Comparison of ENCODE assay signal across 8 mouse cellular contexts in the genomic region with DNA sequence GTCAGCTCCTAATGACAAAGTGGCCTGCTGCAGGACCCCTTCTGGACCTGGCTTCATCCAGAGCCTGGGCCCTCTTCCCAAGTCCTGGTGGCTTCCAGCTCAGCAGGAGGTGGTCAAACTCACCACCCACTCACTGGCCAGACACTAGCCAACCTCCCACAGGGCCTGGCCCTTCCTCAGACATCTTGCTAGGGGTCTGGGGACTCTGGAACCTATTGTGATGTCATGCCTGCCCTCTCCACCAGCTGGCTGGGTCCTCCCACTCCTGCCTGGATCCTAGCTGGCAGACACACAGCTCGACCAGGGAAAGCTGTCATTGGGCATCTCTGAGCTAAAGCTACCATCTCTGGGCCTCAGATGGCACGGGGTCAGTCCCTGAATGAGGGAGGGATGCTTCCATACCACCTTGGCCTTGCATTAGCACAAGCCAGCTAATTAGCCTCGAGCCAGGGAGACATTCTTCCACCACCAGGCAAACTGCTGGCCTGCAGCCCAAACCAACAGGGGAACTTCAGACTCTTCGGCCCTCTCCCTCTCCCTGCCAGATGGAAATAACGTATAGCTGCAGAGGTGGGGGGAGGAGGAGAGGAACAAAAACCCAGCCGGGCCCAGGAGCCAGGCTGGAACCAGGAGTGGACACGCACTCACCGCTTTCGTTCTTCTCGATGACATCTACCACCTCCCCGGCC.
A peak's percentile ranks its signal among the peaks of the same experiment; 100 is the strongest.
DNase-seq lines count a peak whose midpoint lies in the region; ATAC-seq lines count a peak whose summit lies in the region.

No protein-coding gene starts in this region.

- peak overlapping the region; percentile 65 for H3K9ac ChIP-seq in kidney, embryonic 15.5 days
- peak overlapping the region; percentile 9; the same call in 1 of the 2 replicates for H3K9ac ChIP-seq in midbrain, embryonic 15.5 days

- peak overlapping the region; percentile 96 for H3K27ac ChIP-seq in kidney, embryonic 15.5 days
- H3K27ac ChIP-seq in midbrain, embryonic 15.5 days: 0 out of 2 replicates have a peak overlapping the region, but pooled peaks have one; percentile 17

- 10% methylated on average over 11 of the region's 11 CpGs for WGBS in kidney, embryonic 15.5 days
- WGBS in midbrain, embryonic 15.5 days: 15% methylated on average over 11 of the region's 11 CpGs

- H3K36me3 ChIP-seq in kidney, embryonic 15.5 days: peaks cover 27% of the 10 kb centered on the region; the same call in 1 of the 2 replicates
- H3K36me3 ChIP-seq in midbrain, embryonic 15.5 days (replicated peaks): no peaks in the 10 kb centered on the region

- H3K4me2 ChIP-seq in kidney, embryonic 15.5 days: peak overlapping the region; percentile 79
- H3K4me2 ChIP-seq in midbrain, embryonic 15.5 days: peak overlapping the region; percentile 41

- no peaks in the 10 kb centered on the region for H3K9me3 ChIP-seq in kidney, embryonic 15.5 days (replicated peaks)
- no peaks in the 10 kb centered on the region for H3K9me3 ChIP-seq in midbrain, embryonic 15.5 days

- H3K27me3 ChIP-seq in kidney, embryonic 15.5 days: no peaks in the 10 kb centered on the region
- H3K27me3 ChIP-seq in midbrain, embryonic 15.5 days (replicated peaks): no peaks in the 10 kb centered on the region

- H3K4me1 ChIP-seq in kidney, embryonic 15.5 days: peaks cover 85% of the 10 kb centered on the region
- peaks cover 23% of the 10 kb centered on the region for H3K4me1 ChIP-seq in midbrain, embryonic 15.5 days

- peak; percentile 29 for DNase-seq in layer of hippocampus, adult 9-11 months
- no peak for DNase-seq in layer of hippocampus, adult 11-12 months (ENCODE audit: low spot score)
- peak; percentile 72 for DNase-seq in brain, adult 2 months (ENCODE audit: low read depth, low spot score)
- DNase-seq in gastrocnemius, postnatal 25 days: no peak
- DNase-seq in urinary bladder, postnatal 4 days (ENCODE audit: low spot score in 2 of 2): no peak

- ATAC-seq in granulocyte monocyte progenitor cell, adult 5-6 weeks (replicated peaks; ENCODE audit: poor library complexity, severe bottlenecking): peak; percentile 66
- ATAC-seq in kidney, embryonic 15.5 days (replicated peaks; ENCODE audit: low FRiP score): peak; percentile 23
- ATAC-seq in midbrain, embryonic 15.5 days (replicated peaks): peak; percentile 16; the same call in 1 of the 2 replicates

- H3K4me3 ChIP-seq in kidney, embryonic 15.5 days (replicated peaks): peak overlapping the region; percentile 55
- H3K4me3 ChIP-seq in midbrain, embryonic 15.5 days: peak overlapping the region; percentile 25; the same call in 1 of the 2 replicates

Comparison
In these comparisons a context has a peak if more than half of its experiments do, and no peak if none do; other contexts are left out.
1. DNase-seq: peak in layer of hippocampus, adult 9-11 months (single experiment) and brain, adult 2 months (single experiment); none in layer of hippocampus, adult 11-12 months (single experiment), gastrocnemius, postnatal 25 days (single experiment) and urinary bladder, postnatal 4 days (0 of 2).
2. ATAC-seq: peak in every context shown above with its lines; median percentile 66 in granulocyte monocyte progenitor cell, adult 5-6 weeks; 23 in kidney, embryonic 15.5 days; 16 in midbrain, embryonic 15.5 days.